Mouse (Mus musculus) right cerebral cortex, adult 2 months (tissue): ENCODE results near the gene Wbp1l.

Source experiments
- DNase-seq, 2 experiments: peaks; one replicate each; pipeline ENCODE4 v3.0.0; 2021 to 2022; ENCODE audit warnings: low spot score in 2 of 2

Gene Wbp1l

DNA sequence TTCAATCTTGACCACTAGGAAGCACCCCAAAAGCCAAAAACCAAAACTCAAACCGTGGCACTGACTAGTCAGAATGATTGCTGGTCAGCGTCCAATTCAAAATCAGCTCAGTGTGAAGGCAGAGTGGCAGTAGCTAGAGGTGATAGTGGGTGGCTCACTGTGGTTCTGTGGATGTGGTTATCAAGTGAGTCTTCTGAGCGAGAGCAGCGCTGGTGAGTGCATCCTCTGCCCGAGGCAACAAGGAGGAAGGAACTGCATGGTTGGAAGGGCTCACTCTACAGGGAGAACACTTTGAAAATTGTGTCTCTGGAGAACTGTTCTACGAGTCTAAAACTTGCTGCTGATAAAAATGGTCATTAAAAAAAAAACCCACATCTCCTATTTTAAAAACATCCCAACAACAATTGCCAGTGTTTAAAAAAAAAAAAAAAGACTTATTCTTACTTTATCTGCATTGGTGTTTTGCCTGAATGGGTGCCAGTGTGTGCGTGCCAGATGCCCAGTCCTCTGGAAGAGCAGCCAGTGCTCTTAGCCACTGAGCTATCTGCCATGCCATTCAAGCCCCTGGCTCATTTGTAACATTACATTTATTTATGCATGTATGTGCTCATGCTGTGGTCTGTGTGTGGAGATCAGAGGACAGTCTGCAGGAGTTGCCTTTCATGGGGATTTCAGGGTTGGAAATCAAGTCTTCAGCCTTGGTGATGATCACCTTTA lies 107.1 kb downstream of the Wbp1l start:
- no peak for DNase-seq

DNA sequence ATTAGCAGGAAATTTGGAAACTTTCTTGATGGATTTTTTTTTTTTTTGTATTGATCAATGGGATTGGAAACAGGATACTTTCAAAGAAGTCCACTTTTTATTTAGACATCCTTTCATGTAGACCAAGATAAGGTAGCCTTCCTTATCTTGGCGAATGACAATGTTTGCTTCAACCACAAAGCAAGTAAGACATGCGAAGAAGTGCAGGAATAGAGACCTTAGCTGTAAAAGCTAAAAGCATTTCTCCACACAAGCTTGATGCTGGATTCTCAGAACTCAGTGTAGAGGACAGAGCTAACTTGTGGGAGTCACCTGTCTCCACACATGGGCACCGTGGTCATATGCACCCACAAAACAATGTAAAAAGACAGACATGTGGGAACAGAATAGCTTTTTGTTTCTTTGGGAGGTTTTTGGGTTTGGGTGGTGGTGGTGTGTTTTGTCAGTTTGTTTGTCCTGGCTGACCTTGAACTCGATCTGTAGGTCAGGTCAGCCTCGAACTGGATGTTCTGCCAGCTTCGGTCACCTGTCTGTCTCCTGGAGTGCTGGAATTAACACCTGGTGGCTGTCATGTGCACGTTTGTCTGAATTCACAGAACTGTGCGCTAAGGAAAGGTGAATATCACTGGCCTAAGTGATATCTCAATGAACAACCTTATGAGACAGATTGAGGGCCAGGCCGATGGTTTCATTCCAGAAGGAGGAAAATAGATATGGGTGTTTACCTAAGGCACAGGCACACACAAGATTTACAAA lies 107.8 kb downstream of the Wbp1l start:
- no peak for DNase-seq
